Mouse (Mus musculus) neural tube, embryonic 14.5 days (tissue): ENCODE results near the gene Magi2. TPM values are rescaled to one million over a fixed set of nuclear protein-coding genes. Genes with fewer than 3 reads are reported as not detected.
"Not testable (repeated sequence)": the region's sequence is repeated elsewhere in the genome, so short reads cannot be mapped to it uniquely, and the experiment has no call there.

Experiments used
- ATAC-seq: fragments of 200-750 bp; cut with Nextera tagmentation; 2 replicates; pipeline ENCODE4 v1.8.0; 2017; ENCODE audit warnings: low read depth, mild to moderate bottlenecking, moderate TSS enrichment, moderate library complexity
- H3K27ac ChIP-seq: fragments of 300-500 bp; sonication (generic); 2 replicates; pipeline ENCODE4 v1.5.1; 2014; ENCODE audit warnings: low read depth, mild to moderate bottlenecking, control low read depth, low read length, moderate library complexity, mixed read lengths
- H3K27me3 ChIP-seq: fragments of 300-500 bp; sonication (generic); 2 replicates; pipeline ENCODE4 v1.6.1; 2014; ENCODE audit warnings: low read length; ENCODE audit not compliant: control insufficient read depth, insufficient read depth
- H3K36me3 ChIP-seq: fragments of 300-500 bp; sonication (generic); 2 replicates; pipeline ENCODE4 v1.6.1; 2014; ENCODE audit warnings: low read length, mixed read lengths; ENCODE audit not compliant: control insufficient read depth, insufficient read depth
- H3K4me1 ChIP-seq: fragments of 300-500 bp; sonication (generic); 2 replicates; pipeline ENCODE4 v1.6.1; 2014; ENCODE audit warnings: low read length; ENCODE audit not compliant: control insufficient read depth, insufficient read depth
- H3K4me2 ChIP-seq: fragments of 300-500 bp; sonication (generic); 2 replicates; pipeline ENCODE4 v1.6.1; 2014; ENCODE audit warnings: mild to moderate bottlenecking, low read depth, low read length, control low read depth
- H3K4me3 ChIP-seq: fragments of 300-500 bp; sonication (generic); 2 replicates; pipeline ENCODE4 v1.5.1; 2014; ENCODE audit warnings: low read depth, low read length, control low read depth, mixed read lengths
- H3K9ac ChIP-seq: fragments of 300-500 bp; sonication (generic); replicated peaks from 2 replicates; pipeline ENCODE4 v1.6.1; 2014; ENCODE audit warnings: low read depth, mild to moderate bottlenecking, control low read depth, low read length, mixed read lengths
- H3K9me3 ChIP-seq: fragments of 300-500 bp; sonication (generic); 2 replicates; pipeline ENCODE4 v1.6.1; 2016; ENCODE audit warnings: low read length; ENCODE audit not compliant: control insufficient read depth
- WGBS: fragments of 180-500 bp; shearing (Covaris S2); extraction: QIAGEN DNeasy Blood & Tissue Kit; methylation state at CpG from one replicate; pipeline ENCODE4 v1.1.7; 2014; 5-methylcytosine and 5-hydroxymethylcytosine counted together
- polyA plus RNA-seq: library from polyadenylated mRNA; unstranded; fragments of >200 nt; fragmentation: Nextera tagmentation; extraction: Ambion mirVana; gene quantifications from 2 replicates; pipeline ENCODE4 v1.2.1, GENCODE M21; 2014

Gene Magi2
- polyA plus RNA-seq, 1 experiment from 2014 or later, result 50.2 TPM

DNA sequence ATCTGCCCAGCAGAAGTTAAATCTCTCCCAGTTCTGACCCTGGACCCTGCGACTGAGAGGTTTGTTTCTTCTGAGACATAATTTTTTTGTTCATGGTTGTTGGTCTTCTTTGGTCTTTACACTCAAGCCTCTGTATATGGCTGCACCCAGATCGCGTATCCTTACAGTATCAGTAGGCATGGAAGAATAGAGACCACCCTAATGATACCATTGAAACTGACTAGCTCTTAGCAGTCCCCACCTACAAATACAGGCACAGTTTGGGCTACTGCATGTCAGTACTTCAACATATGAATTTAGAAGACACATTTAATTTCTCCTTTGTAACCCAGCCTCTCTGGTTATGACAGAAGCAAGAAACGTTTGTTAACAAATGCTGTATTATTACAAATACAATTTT, 173.5 kb downstream of the Magi2 start:
- Histone ChIP-seq H3K9ac (no peak overlapping the region), H3K4me3 (no peak overlapping the region), H3K9me3 (no peaks in the 10 kb centered on the region), H3K36me3 (no peaks in the 10 kb centered on the region), H3K27me3 (no peaks in the 10 kb centered on the region), H3K4me2 (no peak overlapping the region), H3K27ac (no peak overlapping the region), H3K4me1 (no peaks in the 10 kb centered on the region)
- ATAC-seq, result no peak
- 93% methylated on average over 4 of the region's 4 CpGs for WGBS

- peak; percentile 68; the same call in 1 of the 2 replicates for ATAC-seq
- H3K4me3 ChIP-seq, result no peak overlapping the region
- no peaks in the 10 kb centered on the region for H3K9me3 ChIP-seq
- H3K36me3 ChIP-seq, result no peaks in the 10 kb centered on the region
- no peak overlapping the region for H3K9ac ChIP-seq
- 50% methylated on average over 5 of the region's 5 CpGs for WGBS
- no peak overlapping the region for H3K4me2 ChIP-seq
- no peaks in the 10 kb centered on the region for H3K4me1 ChIP-seq
- H3K27ac ChIP-seq, result no peak overlapping the region
- no peaks in the 10 kb centered on the region for H3K27me3 ChIP-seq
Measured at GRCm38 (mm10) chr5:19400738-19401408, 174.0 kb downstream of the Magi2 start.

GRCm38 (mm10) chr5:19404268-19404667, 177.4 kb downstream of the Magi2 start:
- not testable (repeated sequence) for ATAC-seq
- 76% methylated on average over 1 of the region's 1 CpGs for WGBS

DNA sequence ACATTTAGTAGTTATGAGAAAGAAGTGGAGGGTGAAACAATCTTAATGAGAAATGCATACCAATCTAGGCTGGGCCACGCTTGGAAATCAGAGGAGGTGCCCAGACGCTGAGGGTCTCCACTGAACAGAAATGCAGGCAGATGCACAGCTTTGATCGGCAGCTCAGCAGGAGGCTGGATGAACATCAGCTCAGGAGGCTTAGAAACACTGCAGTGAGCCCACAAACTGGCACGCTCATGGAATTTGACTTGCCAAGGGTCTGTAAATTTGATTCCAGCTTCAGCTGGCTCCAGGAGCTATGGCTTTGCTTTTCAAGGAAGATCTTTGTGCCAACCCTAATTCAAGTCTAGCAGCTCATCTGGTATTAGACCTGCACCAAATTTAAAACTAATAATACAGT, 187.7 kb downstream of the Magi2 start:
- Histone ChIP-seq H3K9me3 (no peaks in the 10 kb centered on the region), H3K4me3 (no peak overlapping the region), H3K4me2 (no peak overlapping the region), H3K27me3 (no peaks in the 10 kb centered on the region), H3K4me1 (no peaks in the 10 kb centered on the region), H3K9ac (no peak overlapping the region), H3K36me3 (no peaks in the 10 kb centered on the region), H3K27ac (no peak overlapping the region)
- ATAC-seq, result no peak
- 71% methylated on average over 4 of the region's 4 CpGs for WGBS

More at GRCm38 (mm10) chr5:19404268-19404667, 177.4 kb downstream of the Magi2 start:
- not testable (repeated sequence) for H3K4me3 ChIP-seq, H3K27me3 ChIP-seq, H3K27ac ChIP-seq, H3K4me2 ChIP-seq, H3K9me3 ChIP-seq, H3K36me3 ChIP-seq, H3K4me1 ChIP-seq, H3K9ac ChIP-seq

- no peaks in the 10 kb centered on the region for H3K27me3 ChIP-seq
- WGBS, result 21% methylated on average over 2 of the region's 2 CpGs
- no peak overlapping the region for H3K27ac ChIP-seq
- no peaks in the 10 kb centered on the region for H3K9me3 ChIP-seq
- peak; percentile 86 for ATAC-seq
- no peaks in the 10 kb centered on the region for H3K4me1 ChIP-seq
- H3K4me2 ChIP-seq, result no peak overlapping the region
- no peak overlapping the region for H3K4me3 ChIP-seq
- H3K36me3 ChIP-seq, result no peaks in the 10 kb centered on the region
- H3K9ac ChIP-seq, result no peak overlapping the region
Measured at GRCm38 (mm10) chr5:19429290-19429689, 202.5 kb downstream of the Magi2 start.

DNA sequence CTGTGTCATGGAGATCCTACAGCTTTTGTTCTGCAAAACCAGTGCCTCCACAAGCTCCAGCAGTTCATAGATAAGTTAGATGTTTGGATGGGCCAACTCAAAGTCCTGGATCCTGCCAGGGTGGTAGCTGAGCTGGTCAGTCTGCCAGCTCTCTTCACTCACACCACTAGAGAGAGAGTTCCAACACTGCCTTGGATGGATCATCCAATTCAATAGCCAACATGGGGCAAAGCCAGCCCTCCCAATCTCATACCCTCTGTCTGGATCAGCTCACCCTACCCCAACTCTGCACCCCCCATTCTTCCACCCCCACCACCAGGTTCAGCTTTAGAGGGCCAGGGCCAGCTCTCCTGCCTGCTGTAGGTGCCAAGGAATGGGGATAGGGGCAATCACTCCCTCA, 235.7 kb downstream of the Magi2 start:
- Histone ChIP-seq H3K4me3 (no peak overlapping the region), H3K27ac (no peak overlapping the region), H3K27me3 (no peaks in the 10 kb centered on the region), H3K4me2 (no peak overlapping the region), H3K4me1 (no peaks in the 10 kb centered on the region), H3K9ac (no peak overlapping the region), H3K9me3 (no peaks in the 10 kb centered on the region), H3K36me3 (no peaks in the 10 kb centered on the region)
- no peak for ATAC-seq

DNA sequence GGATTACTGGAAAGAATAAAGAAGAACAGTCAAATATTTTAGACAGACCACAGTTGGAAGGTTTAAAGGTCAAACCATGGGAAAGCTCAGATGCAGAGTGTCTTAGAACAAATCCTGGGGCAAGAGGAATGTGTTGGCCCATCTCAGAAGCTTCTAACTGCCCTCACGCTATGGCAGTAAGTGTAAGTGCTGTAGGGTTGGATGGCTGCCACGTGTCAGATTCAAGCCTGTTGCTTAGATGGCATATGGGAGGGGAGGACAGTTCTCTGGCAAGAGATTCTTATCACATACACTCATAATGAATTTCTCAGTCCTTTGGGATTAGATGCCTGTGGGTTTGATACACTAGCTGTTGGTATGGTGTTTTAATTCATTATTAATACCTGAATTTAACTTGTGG, 238.5 kb downstream of the Magi2 start:
- no peaks in the 10 kb centered on the region for H3K27me3 ChIP-seq
- H3K27ac ChIP-seq, result no peak overlapping the region
- no peaks in the 10 kb centered on the region for H3K36me3 ChIP-seq
- H3K9me3 ChIP-seq, result no peaks in the 10 kb centered on the region
- ATAC-seq, result 0 out of 2 replicates have a peak, but pooled peaks have one; percentile 17
- H3K4me3 ChIP-seq, result no peak overlapping the region
- no peaks in the 10 kb centered on the region for H3K4me1 ChIP-seq
- H3K4me2 ChIP-seq, result no peak overlapping the region
- no peak overlapping the region for H3K9ac ChIP-seq
- WGBS, result 59% methylated on average over 2 of the region's 2 CpGs

- no peaks in the 10 kb centered on the region for H3K9me3 ChIP-seq
- H3K36me3 ChIP-seq, result no peaks in the 10 kb centered on the region
- no peak overlapping the region for H3K4me3 ChIP-seq
- no peak overlapping the region for H3K9ac ChIP-seq
- H3K4me2 ChIP-seq, result no peak overlapping the region
- no peak for ATAC-seq
- 0 out of 2 replicates have a peak, but pooled peaks cover 3% of the 10 kb centered on the region for H3K4me1 ChIP-seq
- H3K27me3 ChIP-seq, result no peaks in the 10 kb centered on the region
- no peak overlapping the region for H3K27ac ChIP-seq
- WGBS, result 69% methylated on average over 4 of the region's 4 CpGs
Measured at GRCm38 (mm10) chr5:19472851-19473439, 246.1 kb downstream of the Magi2 start.

DNA sequence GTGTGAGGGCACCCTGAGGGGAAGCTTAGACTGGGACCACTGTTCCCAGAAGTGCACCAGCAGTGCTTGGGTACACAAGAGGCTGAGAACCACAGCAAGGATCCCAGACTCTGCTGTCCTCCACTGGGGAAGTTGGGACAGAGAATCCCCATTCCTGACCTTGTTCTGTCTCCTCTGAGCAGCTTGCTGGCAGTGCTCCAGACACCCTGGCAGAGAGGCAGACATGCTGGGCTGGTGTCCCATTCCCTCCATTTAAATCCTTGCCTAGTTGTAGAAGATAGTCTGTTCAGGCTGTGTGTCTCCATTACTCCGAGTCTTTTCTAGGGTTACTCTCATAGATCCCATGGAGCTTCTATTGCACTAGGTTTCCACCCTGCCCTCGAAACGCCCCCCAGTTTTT, 256.1 kb downstream of the Magi2 start:
- Histone ChIP-seq H3K9me3 (no peaks in the 10 kb centered on the region), H3K4me2 (no peak overlapping the region), H3K36me3 (no peaks in the 10 kb centered on the region), H3K9ac (no peak overlapping the region), H3K27me3 (no peaks in the 10 kb centered on the region), H3K4me3 (no peak overlapping the region), H3K27ac (no peak overlapping the region), H3K4me1 (no peaks in the 10 kb centered on the region)
- 91% methylated on average over 3 of the region's 3 CpGs for WGBS
- no peak for ATAC-seq
